Mouse (Mus musculus) small intestine, adult 2 months (tissue): ENCODE results near the gene Dmrt2. TPM values are rescaled to one million over a fixed set of nuclear protein-coding genes. Genes with fewer than 3 reads are reported as not detected.

Experiments
- H3K27ac ChIP-seq: fragments of 200-500 bp; 2 replicates; pipeline ENCODE4 v1.5.1; 2012; ENCODE audit warnings: low read depth, low read length, control low read depth, inconsistent platforms; ENCODE audit not compliant: insufficient read depth
- H3K27me3 ChIP-seq: fragments of 200-500 bp; 2 replicates; pipeline ENCODE4 v1.6.1; 2012; ENCODE audit warnings: mild to moderate bottlenecking, moderate library complexity, low read length, inconsistent platforms; ENCODE audit not compliant: control insufficient read depth, insufficient read depth
- H3K36me3 ChIP-seq: fragments of 200-500 bp; 2 replicates; pipeline ENCODE4 v1.6.1; 2012; ENCODE audit warnings: mild to moderate bottlenecking, low read length, control low read depth, inconsistent platforms; ENCODE audit not compliant: control insufficient read depth, insufficient read depth
- H3K4me1 ChIP-seq: fragments of 200-500 bp; 2 replicates; pipeline ENCODE4 v1.6.1; 2012; ENCODE audit warnings: low read length, inconsistent platforms, mixed read lengths; ENCODE audit not compliant: control insufficient read depth, insufficient read depth, insufficient read length
- H3K4me3 ChIP-seq: fragments of 200-500 bp; 2 replicates; pipeline ENCODE4 v1.5.1; 2012; ENCODE audit warnings: low read depth, mild to moderate bottlenecking, control low read depth, inconsistent platforms, low read length, moderate library complexity
- CTCF ChIP-seq: fragments of 200-500 bp; IDR thresholded peaks from 2 replicates; pipeline ENCODE4 v1.5.1; 2012; ENCODE audit warnings: low read depth, mild to moderate bottlenecking, control low read depth, inconsistent platforms, low read length, moderate library complexity, mixed read lengths; ENCODE audit not compliant: insufficient replicate concordance, insufficient read length; ENCODE audit errors: extremely low read depth
- POLR2A ChIP-seq: fragments of 200-500 bp; IDR thresholded peaks from 2 replicates; pipeline ENCODE4 v1.6.1; 2012; ENCODE audit warnings: low read depth, mild to moderate bottlenecking, control low read depth, inconsistent platforms, low read length, moderate library complexity
- WGBS: fragments of 180-500 bp; shearing (Covaris S2); methylation state at CpG from one replicate; pipeline ENCODE4 v1.1.7; 2018; 5-methylcytosine and 5-hydroxymethylcytosine counted together
- polyA plus RNA-seq: library from polyadenylated mRNA; depleted of rRNA; stranded (reverse); fragments of >200 nt; gene quantifications from 2 replicates; pipeline ENCODE4 v1.2.3, GENCODE M21; 2012

Gene Dmrt2
- polyA plus RNA-seq, 1 experiment: 0.25 TPM

DNA sequence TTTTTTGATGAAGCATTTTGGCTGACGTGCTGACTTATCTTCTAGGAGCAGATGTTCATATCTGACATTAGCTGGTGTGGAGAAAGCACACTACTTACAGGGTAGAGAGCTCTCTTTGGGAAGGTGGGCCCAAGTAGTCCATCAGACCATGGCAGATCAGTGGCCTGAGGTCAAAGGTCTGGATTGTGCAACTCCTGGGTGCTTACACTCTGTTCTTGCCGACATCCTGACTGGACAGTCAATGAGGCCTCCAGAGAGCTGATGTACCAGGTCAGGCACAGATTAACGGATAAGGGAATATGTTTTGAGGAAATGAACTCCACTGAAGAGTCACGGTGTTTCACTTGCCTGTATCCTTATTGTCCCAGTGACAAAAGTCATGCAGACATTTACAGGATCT is 23.5 kb upstream of the Dmrt2 start:
- WGBS: 49% methylated on average over 4 of the region's 4 CpGs
- H3K4me1 ChIP-seq: no peaks in the 10 kb centered on the region
- no peak overlapping the region for H3K4me3 ChIP-seq
- no peaks in the 10 kb centered on the region for H3K36me3 ChIP-seq
- H3K27ac ChIP-seq: no peak overlapping the region
- TF ChIP-seq POLR2A: no peak
- no peaks in the 10 kb centered on the region for H3K27me3 ChIP-seq

DNA sequence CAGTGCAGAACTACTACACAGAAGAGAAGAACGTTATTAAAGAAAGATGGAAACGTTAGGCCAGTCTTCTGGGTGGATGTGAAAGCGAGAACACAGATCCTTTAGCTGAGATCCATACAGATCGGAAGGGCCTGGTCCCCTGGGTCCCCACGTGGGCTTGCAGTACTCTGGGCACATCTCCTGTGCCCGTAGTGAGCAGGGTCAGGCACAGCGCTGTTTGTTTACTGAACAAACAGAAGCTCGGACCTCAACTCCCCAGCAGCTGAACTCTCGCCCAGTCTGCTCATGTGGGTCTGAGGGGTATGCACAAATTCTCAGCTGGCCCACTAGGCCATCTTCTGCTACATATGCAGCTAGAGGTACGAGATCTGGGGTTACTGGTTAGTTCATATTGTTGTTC is 21.7 kb upstream of the Dmrt2 start:
- H3K4me3 ChIP-seq: no peak overlapping the region
- no peaks in the 10 kb centered on the region for H3K36me3 ChIP-seq
- H3K27ac ChIP-seq: no peak overlapping the region
- WGBS: 46% methylated on average over 10 of the region's 10 CpGs
- no peak for TF ChIP-seq CTCF
- TF ChIP-seq POLR2A: no peak
- H3K4me1 ChIP-seq: no peaks in the 10 kb centered on the region
- H3K27me3 ChIP-seq: no peaks in the 10 kb centered on the region

DNA sequence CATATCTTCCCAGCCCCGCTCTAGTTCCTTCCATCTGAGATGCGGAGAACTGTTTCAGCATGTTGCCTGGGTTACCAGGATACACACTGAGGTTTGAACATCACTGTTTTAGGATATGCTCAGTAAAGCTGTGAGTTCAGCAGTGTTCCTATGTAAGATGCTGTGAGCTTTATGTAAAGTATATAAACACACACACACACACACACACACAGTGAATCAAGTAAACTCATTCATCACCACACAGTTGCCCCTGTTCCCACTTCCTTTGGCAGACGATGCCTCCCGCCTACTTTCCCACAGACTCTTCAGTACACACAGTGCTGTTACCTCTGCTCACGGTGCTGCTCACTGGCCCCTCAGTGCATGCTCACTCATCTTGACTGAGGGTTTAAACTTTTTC is 19.7 kb upstream of the Dmrt2 start:
- H3K36me3 ChIP-seq: no peaks in the 10 kb centered on the region
- no peaks in the 10 kb centered on the region for H3K4me1 ChIP-seq
- H3K27ac ChIP-seq: no peak overlapping the region
- 73% methylated on average over 5 of the region's 5 CpGs for WGBS
- no peak for TF ChIP-seq POLR2A
- TF ChIP-seq CTCF: no peak
- no peaks in the 10 kb centered on the region for H3K27me3 ChIP-seq
- H3K4me3 ChIP-seq: no peak overlapping the region

- H3K36me3 ChIP-seq: no peaks in the 10 kb centered on the region
- H3K4me1 ChIP-seq: no peaks in the 10 kb centered on the region
- no peak for TF ChIP-seq POLR2A
- TF ChIP-seq CTCF: no peak
- H3K27me3 ChIP-seq: no peaks in the 10 kb centered on the region
- no peak overlapping the region for H3K27ac ChIP-seq
- WGBS: 64% methylated on average over 12 of the region's 12 CpGs
- no peak overlapping the region for H3K4me3 ChIP-seq
These were observed 18.0 kb upstream of the Dmrt2 start for GRCm38 (mm10) chr19:25654034-25654749.

DNA sequence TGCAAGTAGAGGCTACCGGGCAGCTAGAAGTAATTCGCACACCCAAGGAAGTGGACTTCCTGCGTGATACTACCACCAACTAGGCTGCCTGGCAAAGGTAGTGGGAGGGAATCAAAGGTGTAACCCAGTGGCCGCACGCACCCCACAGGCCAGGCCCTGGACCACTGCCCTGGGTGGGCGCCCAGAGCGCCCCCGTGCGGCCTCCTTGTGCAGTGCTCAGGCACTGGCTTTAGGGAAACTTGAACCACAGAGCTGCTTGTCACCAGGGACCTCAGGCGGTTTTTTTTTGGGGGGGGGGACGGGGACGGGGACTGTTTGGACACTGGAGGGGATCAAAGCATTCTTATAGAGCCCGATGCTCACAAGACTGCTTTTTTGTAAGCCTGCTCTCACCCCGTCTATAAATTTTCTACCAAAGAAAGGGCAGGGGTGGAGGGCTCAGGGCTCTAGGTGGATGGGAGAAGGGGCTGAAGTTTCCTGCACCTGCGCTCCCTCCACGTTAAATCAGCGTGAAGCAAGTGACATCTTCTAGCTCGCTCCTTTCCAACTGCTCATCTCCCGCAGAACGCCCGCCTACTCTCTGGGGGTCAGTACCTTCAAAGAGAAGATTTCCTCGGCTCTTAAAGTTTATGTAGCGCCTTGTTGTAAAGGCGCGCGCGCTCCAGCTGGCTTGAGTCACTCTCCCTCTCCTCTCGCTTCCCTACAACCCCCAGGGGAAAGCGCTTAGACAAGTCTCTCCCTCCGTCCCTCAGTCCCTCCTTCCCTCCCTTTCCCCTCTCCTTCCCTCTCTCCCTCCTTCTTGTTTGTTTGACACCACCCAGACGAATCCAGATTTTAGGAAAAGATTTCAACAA is 6.5 kb upstream of the Dmrt2 start:
- H3K36me3 ChIP-seq: no peaks in the 10 kb centered on the region
- no peak overlapping the region for H3K4me3 ChIP-seq
- H3K4me1 ChIP-seq: no peaks in the 10 kb centered on the region
- 8% methylated on average over 31 of the region's 31 CpGs for WGBS
- no peak overlapping the region for H3K27ac ChIP-seq
- peaks cover 42% of the 10 kb centered on the region for H3K27me3 ChIP-seq
- TF ChIP-seq CTCF (no peak), POLR2A (no peak)

DNA sequence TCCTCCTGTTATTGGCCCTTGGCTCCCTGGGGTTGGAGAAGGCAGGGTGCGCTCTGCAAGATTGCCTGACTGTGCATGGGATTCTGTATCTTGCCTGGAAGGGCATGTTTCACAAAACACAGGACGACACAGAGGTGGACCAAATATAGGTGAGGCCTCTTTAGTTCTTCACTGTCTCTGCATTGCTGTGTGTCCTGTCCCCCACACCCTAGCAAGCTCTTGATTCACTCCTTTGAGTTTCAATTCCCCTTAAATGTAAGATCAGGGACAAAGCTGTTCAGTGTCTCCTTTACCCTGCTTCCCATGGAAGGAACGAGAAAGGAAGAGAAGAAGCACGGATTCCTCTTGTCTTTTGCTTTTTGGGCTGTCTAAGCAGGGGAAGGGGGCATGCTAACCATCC is 4.4 kb upstream of the Dmrt2 start:
- Histone ChIP-seq H3K36me3 (no peaks in the 10 kb centered on the region), H3K27ac (no peak overlapping the region), H3K4me3 (no peak overlapping the region), H3K27me3 (peaks cover 61% of the 10 kb centered on the region), H3K4me1 (peaks cover 8% of the 10 kb centered on the region; the same call in 1 of the 2 replicates)
- 22% methylated on average over 4 of the region's 4 CpGs for WGBS
- no peak for TF ChIP-seq CTCF

GRCm38 (mm10) chr19:25669593-25670248 is 2.5 kb upstream of the Dmrt2 start:
- Histone ChIP-seq H3K4me3 (no peak overlapping the region), H3K27ac (no peak overlapping the region), H3K36me3 (no peaks in the 10 kb centered on the region), H3K27me3 (peaks cover 79% of the 10 kb centered on the region), H3K4me1 (peaks cover 14% of the 10 kb centered on the region; the same call in 1 of the 2 replicates)
- 13% methylated on average over 3 of the region's 3 CpGs for WGBS
- TF ChIP-seq CTCF (no peak), POLR2A (no peak)
